Mouse (Mus musculus): ENCODE results near the gene Fbxo36. TPM values are rescaled to one million over a fixed set of nuclear protein-coding genes. Genes with fewer than 3 reads are reported as not detected.

Fbxo36 gene
- polyA plus RNA-seq (2015; fragmentation: Nextera tagmentation; extraction: Ambion mirVana), result 10.1 and 10.5 TPM in 2 replicates

DNA sequence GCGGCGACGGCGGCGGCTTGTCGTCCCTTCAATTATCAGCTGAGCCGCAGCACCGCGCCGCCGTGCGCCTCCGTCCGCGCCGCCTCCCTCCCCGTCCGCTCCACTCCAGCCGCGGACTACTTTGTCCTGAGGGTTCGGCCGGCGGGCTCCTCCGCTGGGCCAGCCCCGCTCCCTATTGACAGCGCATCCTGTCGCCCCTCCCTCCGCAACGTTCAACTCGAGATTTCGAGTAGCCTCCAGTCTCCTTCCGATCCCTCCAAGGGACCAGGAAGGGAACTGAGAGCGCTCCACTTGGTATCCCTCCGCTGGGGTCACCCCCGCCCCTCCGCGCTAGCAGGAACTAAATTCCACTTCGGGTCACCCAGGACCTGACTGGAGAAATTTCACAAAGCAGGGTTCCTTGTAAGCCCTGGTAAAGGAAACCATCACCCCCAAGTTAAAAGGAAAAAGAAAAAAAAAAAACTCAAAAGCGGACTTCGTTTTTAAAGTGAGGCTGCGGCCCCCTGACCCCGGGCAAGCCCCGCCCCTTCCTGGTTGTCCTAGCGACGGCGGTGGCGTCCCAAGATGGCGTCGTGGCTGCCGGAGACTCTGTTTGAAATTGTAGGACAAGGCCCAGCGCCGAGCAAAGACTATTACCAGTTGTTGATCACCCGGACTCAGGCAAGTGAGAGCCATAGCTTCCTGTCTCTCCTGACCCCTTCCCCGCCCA is at the start of gene Fbxo36:
Gene Fbxo36 (plus strand): TSS at position 533 of the 709 bp plus-strand sequence.
- Histone ChIP-seq H3K27me3 (replicated peaks) (no peaks in the 10 kb centered on the region), H3K9ac (peak within 1 kb of the TSS; percentile 98), H3K4me1 (peaks cover 5% of the 10 kb centered on the region; the same call in 1 of the 2 replicates), H3K27ac (peak within 1 kb of the TSS; percentile 99), H3K4me3 (replicated peaks) (peak within 1 kb of the TSS; percentile 99), H3K9me3 (no peaks in the 10 kb centered on the region), H3K4me2 (peak within 1 kb of the TSS; percentile 72), H3K36me3 (no peaks in the 10 kb centered on the region)
- peak; percentile 91 for ATAC-seq (ENCODE audit: insufficient read depth, low FRiP score, low read depth)
- WGBS, result under 1% methylated on average over 52 of the region's 54 CpGs

DNA sequence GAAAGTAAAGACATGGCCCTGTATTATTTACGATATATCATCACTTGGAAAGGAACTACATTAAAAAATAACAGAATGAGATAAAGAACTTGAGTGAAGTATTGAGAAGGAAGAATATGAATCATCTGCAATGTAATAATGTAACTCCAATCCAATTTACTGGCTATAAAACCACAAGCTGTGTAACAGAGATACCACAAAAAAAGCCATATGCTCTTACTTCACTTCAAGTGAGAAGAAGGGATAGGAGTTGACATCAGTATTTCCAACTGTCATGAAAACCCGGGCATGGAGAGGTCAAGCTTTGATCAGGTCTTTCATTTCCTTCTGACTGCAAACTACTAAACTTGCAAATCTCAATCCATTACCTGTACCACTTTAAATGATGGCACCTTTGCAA is 48.2 kb upstream of the Fbxo36 start:
- Histone ChIP-seq H3K36me3 (peaks cover 17% of the 10 kb centered on the region; the same call in 1 of the 2 replicates), H3K4me3 (replicated peaks) (no peak overlapping the region), H3K27me3 (replicated peaks) (no peaks in the 10 kb centered on the region), H3K4me2 (no peak overlapping the region), H3K27ac (no peak overlapping the region), H3K4me1 (no peaks in the 10 kb centered on the region), H3K9ac (no peak overlapping the region), H3K9me3 (no peaks in the 10 kb centered on the region)
- WGBS, result 93% methylated on average over 2 of the region's 2 CpGs
- no peak for ATAC-seq (ENCODE audit: insufficient read depth, low FRiP score, low read depth)

DNA sequence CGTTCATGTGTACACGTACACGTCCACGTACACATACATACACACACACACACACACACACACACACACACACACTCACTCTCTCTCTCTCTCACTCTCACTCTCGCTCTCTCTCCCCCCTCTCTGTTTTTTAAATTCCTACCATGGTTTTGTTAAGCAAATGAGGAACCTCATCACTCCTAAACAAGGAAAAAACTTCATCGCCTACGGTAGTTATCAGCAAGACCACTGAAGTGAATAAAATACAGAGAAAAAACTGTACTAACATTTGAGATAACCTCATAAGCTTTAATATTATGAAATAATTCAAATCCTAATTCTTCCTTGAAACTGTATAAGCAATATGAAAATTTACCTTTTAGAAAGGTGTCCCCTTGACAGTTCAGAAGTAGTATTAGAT is 44.3 kb upstream of the Fbxo36 start:
- Histone ChIP-seq H3K36me3 (peaks cover 9% of the 10 kb centered on the region; the same call in 1 of the 2 replicates), H3K9ac (no peak overlapping the region), H3K4me3 (replicated peaks) (no peak overlapping the region), H3K27ac (no peak overlapping the region), H3K4me2 (no peak overlapping the region), H3K9me3 (no peaks in the 10 kb centered on the region), H3K27me3 (replicated peaks) (no peaks in the 10 kb centered on the region), H3K4me1 (no peaks in the 10 kb centered on the region)
- no peak for ATAC-seq (ENCODE audit: insufficient read depth, low FRiP score, low read depth)
- WGBS, result 93% methylated on average over 7 of the region's 7 CpGs

DNA sequence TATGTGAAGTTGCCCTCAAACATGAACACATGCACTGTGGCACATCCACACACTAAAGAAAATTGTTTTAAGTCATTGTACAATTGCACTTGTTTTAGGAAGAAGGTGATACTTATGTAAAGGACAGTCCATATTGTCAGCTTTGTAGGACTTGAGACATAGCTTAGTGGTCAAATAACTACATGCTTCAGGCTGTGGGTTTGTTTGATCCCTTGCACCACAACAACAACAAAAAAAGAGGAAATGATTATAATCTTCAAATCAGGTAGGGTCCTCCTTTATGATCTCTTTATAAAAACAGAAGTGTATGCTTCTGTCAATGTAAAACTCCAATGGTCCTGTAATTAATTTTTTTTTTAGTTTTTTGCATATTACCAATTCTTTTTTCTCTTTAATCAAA is 40.5 kb upstream of the Fbxo36 start:
- H3K36me3 ChIP-seq, result 0 out of 2 replicates have a peak, but pooled peaks cover under 1% of the 10 kb centered on the region
- no peaks in the 10 kb centered on the region for H3K9me3 ChIP-seq
- H3K27me3 ChIP-seq (replicated peaks), result no peaks in the 10 kb centered on the region
- H3K27ac ChIP-seq, result no peak overlapping the region
- no peak overlapping the region for H3K9ac ChIP-seq
- no peaks in the 10 kb centered on the region for H3K4me1 ChIP-seq
- no peak overlapping the region for H3K4me2 ChIP-seq
- ATAC-seq (ENCODE audit: insufficient read depth, low FRiP score, low read depth), result no peak
- H3K4me3 ChIP-seq (replicated peaks), result no peak overlapping the region

DNA sequence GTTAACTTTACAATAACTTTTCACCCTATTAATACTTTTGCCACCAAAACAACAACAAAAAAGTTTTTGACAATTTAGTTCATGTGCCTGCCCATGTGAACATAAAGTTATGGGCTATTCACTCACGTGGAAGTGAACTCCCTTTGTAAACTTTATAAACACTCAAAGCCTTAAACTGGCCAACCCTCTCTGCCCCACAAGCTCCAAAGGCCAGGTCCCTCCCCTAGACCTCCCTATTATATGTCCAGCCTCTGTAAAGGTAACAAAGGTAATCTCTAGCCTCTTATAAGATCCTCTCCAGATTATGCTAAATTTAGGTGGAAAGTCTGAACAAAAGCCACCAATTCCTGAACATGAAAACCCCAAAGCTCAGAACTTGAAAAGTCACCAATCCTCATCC is 35.9 kb upstream of the Fbxo36 start:
- H3K9me3 ChIP-seq, result no peaks in the 10 kb centered on the region
- no peaks in the 10 kb centered on the region for H3K4me1 ChIP-seq
- WGBS, result 43% methylated on average over 1 of the region's 1 CpGs
- no peaks in the 10 kb centered on the region for H3K36me3 ChIP-seq
- H3K4me3 ChIP-seq (replicated peaks), result no peak overlapping the region
- peak overlapping the region; percentile 23; the same call in 1 of the 2 replicates for H3K27ac ChIP-seq
- H3K4me2 ChIP-seq, result no peak overlapping the region
- no peak for ATAC-seq (ENCODE audit: insufficient read depth, low FRiP score, low read depth)
- H3K27me3 ChIP-seq (replicated peaks), result no peaks in the 10 kb centered on the region
- H3K9ac ChIP-seq, result no peak overlapping the region

DNA sequence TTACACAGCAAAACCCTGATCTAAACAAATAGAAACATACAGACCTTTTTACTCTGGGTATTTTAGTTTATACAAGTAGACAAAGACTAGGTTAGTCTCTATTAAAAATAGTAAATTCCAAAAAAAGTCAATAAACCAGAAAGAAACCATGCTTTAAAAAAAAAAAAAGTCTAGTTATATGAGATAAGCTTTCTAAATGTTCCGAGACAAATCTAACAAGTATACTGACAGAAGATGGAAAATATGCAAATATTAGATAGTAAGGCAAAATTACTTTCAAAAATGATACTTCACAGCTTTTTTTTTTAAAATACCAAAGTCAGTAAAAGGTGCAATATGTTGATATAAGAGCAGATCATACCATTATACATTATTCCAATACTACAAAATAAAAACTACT is 22.0 kb upstream of the Fbxo36 start:
- Histone ChIP-seq H3K9me3 (no peaks in the 10 kb centered on the region), H3K27ac (no peak overlapping the region), H3K4me1 (no peaks in the 10 kb centered on the region), H3K4me2 (no peak overlapping the region), H3K27me3 (replicated peaks) (no peaks in the 10 kb centered on the region), H3K4me3 (replicated peaks) (no peak overlapping the region), H3K36me3 (peaks cover 3% of the 10 kb centered on the region; the same call in 1 of the 2 replicates), H3K9ac (no peak overlapping the region)
- WGBS, result 79% methylated on average over 1 of the region's 1 CpGs
- ATAC-seq (ENCODE audit: insufficient read depth, low FRiP score, low read depth), result no peak

DNA sequence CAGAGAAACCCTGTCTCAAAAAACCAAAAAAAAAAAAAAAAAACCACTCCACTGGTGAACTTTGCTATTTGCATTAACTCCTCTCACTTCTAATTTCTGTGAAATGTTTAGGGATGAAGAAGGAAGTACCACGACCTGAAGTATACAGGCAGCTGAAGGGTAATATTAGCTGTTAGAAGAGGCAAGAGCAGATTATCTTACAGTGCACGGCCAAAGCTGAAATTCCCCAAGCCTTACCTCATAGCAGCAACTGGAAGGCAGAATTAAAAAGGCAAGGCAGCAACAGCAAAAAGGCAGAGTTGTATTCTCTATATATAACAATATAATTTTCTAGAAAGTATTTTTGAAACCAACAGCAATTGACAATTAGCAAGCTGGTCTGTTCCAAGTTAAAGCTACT is 14.6 kb upstream of the Fbxo36 start:
- Histone ChIP-seq H3K27me3 (replicated peaks) (no peaks in the 10 kb centered on the region), H3K4me3 (replicated peaks) (no peak overlapping the region), H3K36me3 (peaks cover 2% of the 10 kb centered on the region; the same call in 1 of the 2 replicates), H3K4me1 (no peaks in the 10 kb centered on the region), H3K4me2 (no peak overlapping the region), H3K9ac (no peak overlapping the region), H3K9me3 (no peaks in the 10 kb centered on the region), H3K27ac (no peak overlapping the region)
- no peak for ATAC-seq (ENCODE audit: insufficient read depth, low FRiP score, low read depth)
- 50% methylated on average over 2 of the region's 2 CpGs for WGBS

DNA sequence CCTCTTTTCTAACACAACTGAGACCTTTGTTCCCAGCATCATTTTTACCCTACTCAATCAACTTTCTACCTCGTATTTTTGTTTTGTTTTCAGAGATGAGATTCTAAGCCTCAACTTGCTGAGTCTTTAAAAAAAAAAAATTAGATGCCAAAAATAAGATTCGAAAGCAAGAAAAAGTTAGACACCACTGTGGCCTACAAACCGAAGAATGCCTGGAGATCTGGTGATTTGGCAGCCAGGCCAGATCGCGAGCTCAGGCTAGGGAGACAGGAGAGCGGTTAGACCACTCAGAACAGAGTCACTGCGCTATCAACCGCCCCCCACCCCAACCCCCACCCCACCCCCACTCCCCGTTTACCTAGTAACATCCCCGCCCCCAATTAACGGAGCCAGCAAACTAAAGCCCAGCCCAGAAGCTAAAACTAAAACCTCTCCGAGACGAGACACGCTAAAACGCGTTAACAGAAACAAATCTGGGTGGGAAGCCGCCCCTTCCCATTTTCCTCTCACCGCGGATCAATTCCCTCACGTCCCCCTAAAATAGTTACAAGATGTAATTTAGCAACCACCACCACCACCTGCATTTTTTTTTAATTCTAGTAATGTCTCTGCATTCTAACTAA is 2.0 kb upstream of the Fbxo36 start:
- Histone ChIP-seq H3K27ac (peak overlapping the region; percentile 99), H3K9me3 (no peaks in the 10 kb centered on the region), H3K4me2 (peak overlapping the region; percentile 60), H3K9ac (peak overlapping the region; percentile 98; the same call in 1 of the 2 replicates), H3K27me3 (replicated peaks) (no peaks in the 10 kb centered on the region), H3K36me3 (peaks cover 3% of the 10 kb centered on the region; the same call in 1 of the 2 replicates), H3K4me3 (replicated peaks) (peak overlapping the region; percentile 99), H3K4me1 (peaks cover 5% of the 10 kb centered on the region; the same call in 1 of the 2 replicates)
- ATAC-seq (ENCODE audit: insufficient read depth, low FRiP score, low read depth), result no peak
- WGBS, result 5% methylated on average over 20 of the region's 20 CpGs

DNA sequence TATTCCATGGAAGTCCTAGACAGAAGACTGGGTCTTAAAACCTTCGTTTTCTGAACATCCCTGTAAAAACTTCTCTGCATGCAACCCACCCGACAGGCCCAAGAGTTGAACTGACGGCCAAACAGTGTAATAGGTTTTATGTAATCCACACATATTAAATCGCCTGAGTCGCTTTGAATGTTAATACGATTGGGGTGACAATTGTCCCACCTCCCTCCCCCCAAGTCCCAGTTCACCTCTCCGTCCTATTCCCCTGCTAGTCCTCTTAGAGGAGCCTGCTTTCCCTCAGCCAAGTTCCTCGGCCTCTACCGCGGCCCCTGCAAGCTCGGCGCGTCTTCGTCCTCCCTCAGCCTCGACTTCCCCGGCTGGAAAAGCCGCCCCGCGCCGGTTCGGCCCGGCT is 1.5 kb upstream of the Fbxo36 start:
- ATAC-seq (ENCODE audit: insufficient read depth, low FRiP score, low read depth), result 0 out of 2 replicates have a peak, but pooled peaks have one; percentile 0

DNA sequence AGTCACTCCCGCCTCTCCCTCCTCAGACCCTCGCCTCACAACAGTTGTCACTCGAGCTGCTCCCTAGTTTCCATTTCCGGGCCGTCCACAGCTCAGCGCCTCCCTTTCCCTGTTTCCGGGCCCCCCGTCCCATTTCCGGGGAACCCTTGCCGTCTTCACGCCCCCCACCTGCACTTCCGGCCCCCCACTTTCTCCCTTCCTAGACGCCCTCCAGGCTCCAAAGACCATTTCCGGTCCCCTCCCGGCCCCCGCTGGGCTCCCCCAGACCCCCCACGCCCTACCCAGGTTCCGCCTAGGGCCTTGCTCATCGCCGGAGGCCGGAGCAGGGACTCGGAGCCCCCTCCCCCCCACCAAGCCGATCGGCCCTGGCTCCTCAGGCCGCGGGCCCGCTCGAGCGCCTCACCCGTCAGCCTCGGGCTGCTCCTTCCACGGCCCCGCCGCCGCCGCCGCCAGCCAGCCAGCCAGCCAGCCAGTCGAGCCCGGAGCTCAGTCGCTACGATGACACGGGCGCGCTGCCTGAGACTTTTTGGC is 955 bp upstream of the Fbxo36 start:
- Histone ChIP-seq H3K4me3 (replicated peaks) (peak overlapping the region; percentile 99), H3K27me3 (replicated peaks) (no peaks in the 10 kb centered on the region), H3K4me2 (peak overlapping the region; percentile 60), H3K27ac (peak overlapping the region; percentile 99), H3K9me3 (no peaks in the 10 kb centered on the region), H3K36me3 (peaks cover 3% of the 10 kb centered on the region; the same call in 1 of the 2 replicates), H3K9ac (peak overlapping the region; percentile 98), H3K4me1 (peaks cover 5% of the 10 kb centered on the region; the same call in 1 of the 2 replicates)
- WGBS, result under 1% methylated on average over 44 of the region's 44 CpGs
- ATAC-seq (ENCODE audit: insufficient read depth, low FRiP score, low read depth), result peak; percentile 23

More for the DNA sequence above, 1.5 kb upstream of the Fbxo36 start:
- Histone ChIP-seq H3K4me3 (replicated peaks) (peak overlapping the region; percentile 99), H3K4me1 (peaks cover 5% of the 10 kb centered on the region; the same call in 1 of the 2 replicates), H3K9me3 (no peaks in the 10 kb centered on the region), H3K4me2 (peak overlapping the region; percentile 60), H3K27ac (peak overlapping the region; percentile 99), H3K27me3 (replicated peaks) (no peaks in the 10 kb centered on the region), H3K36me3 (peaks cover 3% of the 10 kb centered on the region; the same call in 1 of the 2 replicates), H3K9ac (peak overlapping the region; percentile 98)
- WGBS, result 0% methylated on average over 22 of the region's 22 CpGs

DNA sequence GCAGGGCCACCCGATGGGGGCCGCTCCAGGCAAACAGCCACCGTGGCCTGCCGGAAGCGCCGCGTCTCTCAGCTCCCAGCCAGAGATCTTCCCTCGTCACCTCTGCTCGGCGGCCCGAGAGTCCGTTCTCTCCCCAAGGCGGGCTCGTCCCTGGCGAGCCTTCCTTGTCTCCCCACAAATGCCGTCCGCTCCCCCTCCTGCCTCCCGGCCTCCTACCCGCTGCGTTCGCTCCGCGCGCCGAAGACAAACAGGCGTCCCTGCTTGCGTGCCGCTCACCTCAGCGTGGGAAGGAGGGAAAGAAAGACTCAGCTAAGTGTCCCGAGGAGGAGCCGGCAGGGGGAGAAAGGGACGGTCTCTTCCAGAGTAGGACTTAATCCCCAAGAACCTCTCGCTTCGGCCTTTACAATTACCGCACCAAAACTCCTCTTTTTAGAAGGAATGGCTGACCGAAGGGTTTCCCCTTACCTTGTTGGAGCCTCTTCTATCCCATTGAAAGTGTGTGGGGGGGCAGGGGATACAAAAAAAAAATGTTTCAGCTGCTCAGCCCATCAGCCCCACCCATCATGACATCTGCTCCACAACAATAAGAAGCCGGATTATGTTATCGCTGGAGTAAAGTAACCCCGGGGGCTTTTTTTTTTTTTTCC is 500 bp downstream of the Fbxo36 start, which contains the start of gene Trip12:
Gene Trip12 (minus strand): TSS at position 499 of the 647 bp plus-strand sequence.
- H3K4me2 ChIP-seq, result peak within 1 kb of the TSS; percentile 72
- no peaks in the 10 kb centered on the region for H3K27me3 ChIP-seq (replicated peaks)
- H3K9ac ChIP-seq, result peak within 1 kb of the TSS; percentile 98
- WGBS, result under 1% methylated on average over 36 of the region's 39 CpGs
- H3K9me3 ChIP-seq, result no peaks in the 10 kb centered on the region
- H3K4me1 ChIP-seq, result peaks cover 5% of the 10 kb centered on the region; the same call in 1 of the 2 replicates
- no peaks in the 10 kb centered on the region for H3K36me3 ChIP-seq
- H3K4me3 ChIP-seq (replicated peaks), result peak within 1 kb of the TSS; percentile 99
- H3K27ac ChIP-seq, result peak within 1 kb of the TSS; percentile 99
- ATAC-seq (ENCODE audit: insufficient read depth, low FRiP score, low read depth), result peak; percentile 41

Measured in stomach, embryonic 15.5 days (tissue).